Mouse (Mus musculus): ENCODE results near the gene Lypd4.

GRCm38 (mm10) chr7:24853233-24853563, 16.5 kb downstream of the Lypd4 start:
- TF ChIP-seq CTCF (conservative IDR thresholded peaks at IDR 0.05; ENCODE audit: low read length) (no peak), POU5F1 (IDR thresholded peaks at IDR 0.05; ENCODE audit: borderline replicate concordance, low read length) (no peak)

Measured in E14TG2a.4 (cell line).